Mouse (Mus musculus) hindbrain, embryonic 14.5 days (tissue): ENCODE results near the gene Hoxd3. TPM values are rescaled to one million over a fixed set of nuclear protein-coding genes. Genes with fewer than 3 reads are reported as not detected.
A peak's percentile ranks its signal among the peaks of the same experiment; 100 is the strongest.

ENCODE experiments used
- ATAC-seq: fragments of 200-750 bp; cut with Nextera tagmentation; 2 replicates; pipeline ENCODE4 v1.8.0; 2017; ENCODE audit warnings: moderate number of reproducible peaks, mild to moderate bottlenecking, moderate TSS enrichment, moderate library complexity; ENCODE audit not compliant: low FRiP score
- DNase-seq: peaks from one replicate; pipeline ENCODE4 v3.0.0-alpha.2; 2015; ENCODE audit warnings: low spot score
- H3K27ac ChIP-seq: fragments of 300-500 bp; sonication (generic); 2 replicates; pipeline ENCODE4 v1.5.1; 2014; ENCODE audit warnings: mild to moderate bottlenecking, moderate library complexity
- H3K27me3 ChIP-seq: fragments of 300-500 bp; sonication (generic); 2 replicates; pipeline ENCODE4 v1.6.1; 2014; ENCODE audit warnings: mild to moderate bottlenecking, low read length, mixed read lengths; ENCODE audit not compliant: control insufficient read depth, insufficient read depth
- H3K36me3 ChIP-seq: fragments of 300-500 bp; sonication (generic); replicated peaks from 2 replicates; pipeline ENCODE4 v1.6.1; 2014; ENCODE audit not compliant: control insufficient read depth, insufficient read depth
- H3K4me1 ChIP-seq: fragments of 300-500 bp; sonication (generic); replicated peaks from 2 replicates; pipeline ENCODE4 v1.6.1; 2014; ENCODE audit warnings: antibody characterized with exemption, low read length, mixed read lengths; ENCODE audit not compliant: control insufficient read depth, insufficient read depth
- H3K4me2 ChIP-seq: fragments of 300-500 bp; sonication (generic); replicated peaks from 2 replicates; pipeline ENCODE4 v1.6.1; 2014; ENCODE audit warnings: mild to moderate bottlenecking, moderate library complexity
- H3K4me3 ChIP-seq: fragments of 300-500 bp; sonication (generic); replicated peaks from 2 replicates; pipeline ENCODE4 v1.5.1; 2014; ENCODE audit warnings: mild to moderate bottlenecking, low read length
- H3K9ac ChIP-seq: fragments of 300-500 bp; sonication (generic); 2 replicates; pipeline ENCODE4 v1.6.1; 2014
- H3K9me3 ChIP-seq: fragments of 300-500 bp; sonication (generic); 2 replicates; pipeline ENCODE4 v1.6.1; 2016; ENCODE audit warnings: low read length; ENCODE audit not compliant: control insufficient read depth
- WGBS: fragments of 180-500 bp; shearing (Covaris S2); extraction: QIAGEN DNeasy Blood & Tissue Kit; methylation state at CpG from one replicate; pipeline ENCODE4 v1.1.7; 2014; 5-methylcytosine and 5-hydroxymethylcytosine counted together
- polyA plus RNA-seq: library from polyadenylated mRNA; unstranded; fragments of >200 nt; fragmentation: Nextera tagmentation; extraction: Ambion mirVana; gene quantifications from 2 replicates; pipeline ENCODE4 v1.2.1, GENCODE M21; 2014

The Hoxd3 gene
- polyA plus RNA-seq, 1 experiment from 2014 or later: 55.1 TPM

DNA sequence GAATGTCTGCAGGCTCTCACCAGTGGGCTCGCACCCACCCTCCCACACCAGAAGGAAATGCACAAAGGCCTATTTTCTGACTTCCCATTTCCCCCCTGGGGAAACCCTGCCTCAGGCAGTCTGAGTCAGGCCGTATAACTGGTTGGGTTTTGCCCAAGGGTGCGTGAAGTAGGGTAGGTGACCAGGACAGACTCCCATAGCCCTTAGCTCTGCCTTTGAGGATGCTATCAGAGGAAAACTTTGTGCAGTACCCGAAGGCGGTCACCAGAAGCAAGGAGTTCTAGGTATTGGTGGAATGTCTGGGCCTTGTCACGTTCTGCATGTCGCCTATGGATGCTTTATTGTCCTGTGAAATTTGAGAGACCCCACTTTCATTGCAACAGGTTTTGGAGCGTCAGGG lies 11.2 kb downstream of the Hoxd3 start:
- DNase-seq: no peak
- H3K27ac ChIP-seq: no peak overlapping the region
- no peaks in the 10 kb centered on the region for H3K36me3 ChIP-seq
- peak overlapping the region; percentile 82 for H3K4me2 ChIP-seq
- H3K9me3 ChIP-seq: no peaks in the 10 kb centered on the region
- H3K27me3 ChIP-seq: peaks cover 99% of the 10 kb centered on the region
- 6% methylated on average over 8 of the region's 8 CpGs for WGBS
- H3K9ac ChIP-seq: peak overlapping the region; percentile 9; the same call in 1 of the 2 replicates
- no peak overlapping the region for H3K4me3 ChIP-seq
- no peak for ATAC-seq
- H3K4me1 ChIP-seq: peaks cover 14% of the 10 kb centered on the region; the same call in 1 of the 2 replicates

DNA sequence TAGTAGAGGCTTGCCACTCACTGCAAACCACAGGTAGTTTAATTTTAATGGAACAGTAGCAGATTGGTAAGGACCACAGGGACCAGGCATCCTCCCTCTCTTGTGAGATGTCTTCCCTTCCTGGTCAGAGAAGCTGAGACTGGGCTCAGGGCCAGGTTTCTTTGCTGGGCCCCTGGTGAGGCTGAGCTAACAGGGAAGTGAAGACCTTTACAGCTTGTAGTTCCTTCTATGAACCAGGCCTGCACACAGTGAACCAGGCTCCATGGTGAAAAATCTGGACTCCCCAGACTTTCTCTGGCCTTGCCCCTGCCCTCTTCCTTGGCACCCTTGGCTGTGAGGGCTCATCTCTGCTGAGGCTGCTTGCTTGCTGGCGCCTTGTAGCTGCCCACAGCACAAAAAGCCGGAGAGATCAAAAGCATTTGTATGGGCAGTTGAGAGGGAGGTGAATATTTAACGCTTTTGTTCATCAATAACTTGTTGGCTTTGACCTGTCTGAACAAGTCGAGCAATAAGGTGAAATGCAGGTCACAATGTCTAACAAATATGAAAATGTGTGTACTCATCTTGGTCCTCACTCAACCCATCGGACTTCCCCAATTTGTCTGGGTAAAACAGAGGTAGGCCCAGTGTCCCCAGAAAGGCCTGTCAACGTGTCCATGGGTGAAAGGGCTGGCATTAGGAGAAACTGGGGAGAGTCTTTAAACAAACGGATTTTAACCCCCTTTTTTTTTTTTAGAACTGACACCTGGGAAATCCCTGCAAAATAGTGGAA lies 12.7 kb downstream of the Hoxd3 start:
- no peak for DNase-seq
- Histone ChIP-seq H3K4me3 (0 out of 2 replicates have a peak overlapping the region, but pooled peaks have one; percentile 42), H3K36me3 (no peaks in the 10 kb centered on the region), H3K9me3 (no peaks in the 10 kb centered on the region), H3K4me2 (peak overlapping the region; percentile 82), H3K27me3 (peaks cover 98% of the 10 kb centered on the region), H3K4me1 (peaks cover 14% of the 10 kb centered on the region), H3K9ac (peak overlapping the region; percentile 53; the same call in 1 of the 2 replicates), H3K27ac (peak overlapping the region; percentile 91)
- ATAC-seq: no peak
- WGBS: 12% methylated on average over 7 of the region's 7 CpGs

DNA sequence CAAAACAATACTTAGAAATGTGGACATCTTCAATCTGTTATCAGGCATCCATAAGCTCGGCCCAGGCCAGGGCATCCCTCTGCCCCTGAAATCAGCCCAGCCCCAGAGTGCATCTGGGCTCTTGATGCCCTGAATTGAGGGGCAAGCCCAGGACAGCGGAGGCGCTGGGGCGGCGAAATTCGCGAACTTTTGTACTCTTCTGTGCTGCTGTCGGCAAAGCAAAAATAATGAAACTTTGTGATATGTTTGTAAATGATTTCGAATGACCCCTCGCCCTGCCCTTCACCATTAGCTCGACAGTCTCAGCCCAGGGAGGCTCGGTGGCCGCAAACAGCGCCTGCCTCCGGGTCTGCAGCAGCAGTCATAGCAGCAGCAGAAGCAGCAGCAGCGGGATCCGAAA lies 13.4 kb downstream of the Hoxd3 start:
- Histone ChIP-seq H3K27me3 (peaks cover 98% of the 10 kb centered on the region), H3K4me2 (peak overlapping the region; percentile 82), H3K9me3 (no peaks in the 10 kb centered on the region), H3K9ac (peak overlapping the region; percentile 53), H3K4me3 (peak overlapping the region; percentile 42; the same call in 1 of the 2 replicates), H3K27ac (peak overlapping the region; percentile 91), H3K36me3 (no peaks in the 10 kb centered on the region), H3K4me1 (peaks cover 14% of the 10 kb centered on the region)
- ATAC-seq (no peak), DNase-seq (no peak)
- WGBS: 3% methylated on average over 17 of the region's 17 CpGs

DNA sequence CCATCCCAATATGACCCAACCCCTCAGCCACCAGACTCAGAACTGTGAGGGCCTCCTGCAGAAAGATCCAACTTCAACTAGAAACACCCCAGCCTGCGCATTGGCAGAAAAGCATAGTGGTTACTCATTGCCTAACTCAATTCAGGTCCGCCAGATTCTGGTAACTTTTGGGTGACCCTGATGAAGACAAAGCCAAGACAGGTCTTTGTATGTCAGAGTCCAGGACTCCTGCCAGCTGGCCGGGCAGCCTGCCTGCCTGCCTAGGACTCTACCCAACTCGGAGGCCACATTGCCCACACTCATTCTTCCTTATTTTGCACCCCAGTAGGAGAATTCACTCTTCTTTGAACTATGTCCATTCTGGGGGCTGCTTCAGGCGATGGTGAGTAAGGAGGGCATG lies 14.8 kb downstream of the Hoxd3 start, which contains the start of gene Gm28230:
Gene Gm28230 (plus strand): TSS at position 178 of the 400 bp plus-strand sequence.
- peaks cover 14% of the 10 kb centered on the region for H3K4me1 ChIP-seq
- DNase-seq (no peak), ATAC-seq (peak; percentile 42)
- H3K27ac ChIP-seq: peak within 1 kb of the TSS; percentile 91
- WGBS: 5% methylated on average over 5 of the region's 5 CpGs
- H3K4me3 ChIP-seq: peak within 1 kb of the TSS; percentile 42
- H3K4me2 ChIP-seq: peak within 1 kb of the TSS; percentile 82
- no peaks in the 10 kb centered on the region for H3K36me3 ChIP-seq
- H3K9ac ChIP-seq: peak within 1 kb of the TSS; percentile 75
- no peaks in the 10 kb centered on the region for H3K9me3 ChIP-seq
- peaks cover 97% of the 10 kb centered on the region for H3K27me3 ChIP-seq

DNA sequence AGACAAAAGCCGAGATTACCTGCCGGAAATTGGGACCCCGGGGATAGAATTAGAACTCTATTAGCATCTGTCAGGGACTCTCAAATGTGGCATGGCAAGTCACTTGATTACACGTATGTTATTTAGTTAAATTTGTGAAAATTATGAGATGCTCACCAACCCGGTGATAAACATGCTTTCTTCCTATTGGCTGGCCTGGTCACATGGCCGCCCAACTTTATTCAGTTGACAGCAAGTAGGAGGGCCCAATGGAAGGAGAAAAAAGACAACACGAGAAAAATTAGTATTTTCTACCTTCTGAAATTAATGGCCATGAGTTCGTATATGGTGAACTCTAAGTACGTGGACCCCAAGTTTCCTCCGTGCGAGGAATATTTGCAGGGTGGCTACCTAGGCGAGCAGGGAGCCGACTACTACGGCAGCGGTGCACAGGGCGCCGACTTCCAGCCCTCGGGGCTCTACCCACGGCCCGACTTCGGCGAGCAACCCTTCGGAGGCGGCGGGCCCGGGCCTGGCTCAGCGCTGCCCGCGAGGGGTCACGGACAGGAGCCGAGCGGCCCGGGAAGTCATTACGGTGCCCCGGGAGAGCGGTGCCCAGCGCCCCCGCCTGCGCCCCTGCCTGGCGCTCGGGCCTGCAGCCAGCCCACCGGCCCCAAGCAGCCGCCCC lies 15.4 kb downstream of the Hoxd3 start:
- DNase-seq: no peak
- Histone ChIP-seq H3K4me2 (peak overlapping the region; percentile 82), H3K4me1 (peaks cover 14% of the 10 kb centered on the region)

DNA sequence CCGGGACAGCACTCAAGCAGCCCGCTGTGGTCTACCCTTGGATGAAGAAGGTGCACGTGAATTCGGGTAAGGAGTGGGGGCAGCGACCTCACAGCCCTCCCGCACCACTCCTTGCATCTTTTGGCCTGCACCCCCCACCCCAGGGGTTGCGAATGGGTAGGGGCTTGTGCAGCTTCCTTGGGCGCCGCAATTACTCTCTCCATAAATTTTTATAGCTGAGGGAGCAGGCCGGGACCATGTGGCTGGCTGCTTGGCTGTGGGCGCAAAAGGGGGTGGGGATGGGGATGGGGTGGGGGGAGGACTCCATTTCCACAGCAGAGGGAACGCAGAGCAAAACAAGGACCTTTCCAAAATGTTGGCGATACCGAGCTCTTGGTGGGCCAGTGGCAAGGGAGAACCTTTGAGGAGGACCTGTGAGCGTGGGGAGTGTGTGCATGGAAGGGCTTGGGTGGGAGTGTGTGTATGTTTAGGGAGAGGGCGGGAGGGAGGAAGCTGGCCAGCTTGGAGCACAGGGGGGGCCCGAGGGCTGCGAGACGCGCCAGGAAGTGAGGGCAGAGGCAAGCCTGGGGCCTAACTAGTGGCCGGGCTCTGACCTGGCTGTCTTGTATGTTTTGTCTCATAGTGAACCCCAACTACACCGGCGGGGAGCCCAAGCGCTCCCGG lies 16.0 kb downstream of the Hoxd3 start:
- no peak for DNase-seq
- 3% methylated on average over 25 of the region's 25 CpGs for WGBS
- Histone ChIP-seq H3K27ac (peak overlapping the region; percentile 91), H3K4me3 (peak overlapping the region; percentile 42), H3K4me1 (peaks cover 14% of the 10 kb centered on the region), H3K9me3 (no peaks in the 10 kb centered on the region), H3K4me2 (peak overlapping the region; percentile 82), H3K9ac (peak overlapping the region; percentile 75), H3K27me3 (peaks cover 96% of the 10 kb centered on the region), H3K36me3 (no peaks in the 10 kb centered on the region)
- ATAC-seq: peak; percentile 25; the same call in 1 of the 2 replicates

More for the DNA sequence above, 15.4 kb downstream of the Hoxd3 start:
- under 1% methylated on average over 43 of the region's 43 CpGs for WGBS
- no peaks in the 10 kb centered on the region for H3K36me3 ChIP-seq
- ATAC-seq: peak; percentile 61
- peak overlapping the region; percentile 42 for H3K4me3 ChIP-seq
- peaks cover 97% of the 10 kb centered on the region for H3K27me3 ChIP-seq
- peak overlapping the region; percentile 91 for H3K27ac ChIP-seq
- peak overlapping the region; percentile 75 for H3K9ac ChIP-seq
- no peaks in the 10 kb centered on the region for H3K9me3 ChIP-seq

DNA sequence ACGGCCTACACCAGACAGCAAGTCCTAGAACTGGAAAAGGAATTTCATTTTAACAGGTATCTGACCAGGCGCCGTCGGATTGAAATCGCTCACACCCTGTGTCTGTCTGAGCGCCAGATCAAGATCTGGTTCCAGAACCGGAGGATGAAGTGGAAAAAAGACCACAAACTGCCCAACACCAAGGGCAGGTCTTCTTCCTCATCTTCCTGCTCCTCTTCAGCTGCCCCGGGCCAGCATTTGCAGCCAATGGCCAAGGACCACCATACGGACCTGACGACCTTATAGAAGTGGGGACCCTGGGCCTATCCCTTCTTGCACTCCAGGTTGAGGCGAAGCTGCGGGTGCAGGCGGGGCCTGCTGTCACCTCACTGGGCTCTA lies 16.6 kb downstream of the Hoxd3 start:
- H3K9me3 ChIP-seq: no peaks in the 10 kb centered on the region
- H3K27ac ChIP-seq: peak overlapping the region; percentile 91
- DNase-seq (no peak), ATAC-seq (no peak)
- peak overlapping the region; percentile 75 for H3K9ac ChIP-seq
- peak overlapping the region; percentile 82 for H3K4me2 ChIP-seq
- peaks cover 92% of the 10 kb centered on the region for H3K27me3 ChIP-seq
- H3K4me3 ChIP-seq: peak overlapping the region; percentile 42
- peaks cover 14% of the 10 kb centered on the region for H3K4me1 ChIP-seq
- 3% methylated on average over 13 of the region's 13 CpGs for WGBS
- H3K36me3 ChIP-seq: no peaks in the 10 kb centered on the region

DNA sequence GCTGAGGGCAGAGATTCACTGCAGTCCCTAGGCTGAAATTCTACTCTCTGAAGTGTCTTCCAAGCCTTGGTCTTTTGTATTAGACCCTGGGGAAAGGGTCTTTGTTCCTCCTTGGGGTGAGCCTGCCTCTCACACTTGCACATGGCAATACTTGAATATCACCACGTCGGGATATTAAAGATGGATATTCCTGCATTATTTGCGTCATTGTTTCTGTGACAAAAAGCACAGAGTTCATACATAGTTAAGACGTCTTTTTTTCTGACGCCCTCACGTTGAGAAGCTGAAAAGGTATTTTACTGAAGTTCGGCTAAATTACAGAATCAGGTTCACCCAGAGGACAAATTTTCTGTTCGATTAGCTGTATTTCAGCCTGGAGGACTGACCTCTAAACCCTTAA lies 18.6 kb downstream of the Hoxd3 start:
- 5% methylated on average over 8 of the region's 8 CpGs for WGBS
- Histone ChIP-seq H3K4me1 (peaks cover 4% of the 10 kb centered on the region; the same call in 1 of the 2 replicates), H3K4me2 (peak overlapping the region; percentile 82), H3K36me3 (no peaks in the 10 kb centered on the region), H3K9ac (peak overlapping the region; percentile 87), H3K27ac (peak overlapping the region; percentile 98), H3K4me3 (peak overlapping the region; percentile 42), H3K27me3 (peaks cover 80% of the 10 kb centered on the region), H3K9me3 (no peaks in the 10 kb centered on the region)
- no peak for ATAC-seq
- DNase-seq: no peak

DNA sequence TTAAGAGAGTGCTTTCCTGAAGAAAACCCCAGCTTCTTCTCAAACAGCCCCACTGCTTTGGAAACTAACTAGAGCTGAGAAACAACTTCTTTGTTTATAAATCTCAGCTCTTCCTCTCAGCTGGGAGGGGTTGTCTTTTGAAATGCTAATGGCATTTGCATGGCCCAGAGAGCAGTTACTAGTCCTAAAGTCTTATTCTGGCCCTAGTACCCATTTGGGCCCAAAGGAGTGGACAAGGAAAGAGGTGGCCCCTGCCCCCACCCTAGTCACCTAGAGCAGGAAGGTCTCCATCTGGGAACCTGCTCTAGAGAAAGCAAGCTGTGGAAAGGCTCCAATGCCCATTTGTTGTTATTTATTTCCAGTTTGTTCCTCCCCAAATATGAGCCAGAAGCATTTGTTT lies 19.3 kb downstream of the Hoxd3 start:
- H3K4me2 ChIP-seq: peak overlapping the region; percentile 82
- H3K9ac ChIP-seq: peak overlapping the region; percentile 87
- DNase-seq (no peak), ATAC-seq (no peak)
- H3K36me3 ChIP-seq: no peaks in the 10 kb centered on the region
- peaks cover 80% of the 10 kb centered on the region for H3K27me3 ChIP-seq
- peak overlapping the region; percentile 98 for H3K27ac ChIP-seq
- peak overlapping the region; percentile 42 for H3K4me3 ChIP-seq
- peaks cover 4% of the 10 kb centered on the region; the same call in 1 of the 2 replicates for H3K4me1 ChIP-seq
- H3K9me3 ChIP-seq: no peaks in the 10 kb centered on the region
